ENCODE assay signal across 22 mouse cellular contexts in the genomic region with DNA sequence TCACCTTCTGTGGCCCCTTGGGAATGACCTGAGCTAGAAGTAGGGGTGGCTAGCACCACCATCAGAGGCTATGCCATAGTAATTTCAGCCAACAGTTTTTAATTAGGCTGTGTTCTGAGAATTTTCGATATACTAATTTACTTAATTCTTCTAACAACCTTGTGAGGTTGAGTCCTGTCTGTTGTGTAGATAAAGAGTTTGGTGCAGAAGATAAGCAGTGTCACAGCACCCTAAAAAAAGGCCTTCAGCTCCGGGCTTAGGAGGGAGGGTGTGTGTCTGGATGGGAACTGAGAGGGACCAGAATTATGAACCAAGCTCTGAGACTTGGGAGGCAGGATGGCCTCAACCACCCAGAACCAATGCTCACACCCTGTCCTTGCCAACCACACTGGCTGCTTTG. TPM values are rescaled to one million over a fixed set of nuclear protein-coding genes. Genes with fewer than 3 reads are reported as not detected.
DNase-seq lines count a peak whose midpoint lies in the region; ATAC-seq and TF ChIP-seq lines count a peak whose summit lies in the region.
"Had no signal": no experiment of that assay in that cellular context is flagged by ENCODE, and none has a peak within 500 bp of the region (broad histone marks: within the 10 kb centered on the region; RNA-seq: fewer than 3 reads in every experiment).

No protein-coding gene starts in this region.

- no peak overlapping the region for H3K4me2 ChIP-seq in heart, postnatal 0 days (ENCODE audit: low read depth, low read length)
- H3K4me2 ChIP-seq in myocyte (ENCODE audit: low read depth), result peak overlapping the region; percentile 99
- H3K4me2 ChIP-seq: embryonic facial prominence, embryonic 13.5 days; forebrain, embryonic 15.5 days; hindbrain, embryonic 14.5 days had no signal

- H3ac ChIP-seq in myocyte (ENCODE audit: control insufficient read depth, insufficient read length), result no peak overlapping the region

- ATAC-seq in erythroblast, adult 5-6 weeks (replicated peaks; ENCODE audit: low FRiP score, poor library complexity, severe bottlenecking), result no peak
- no peak for ATAC-seq in heart, postnatal 0 days (ENCODE audit: insufficient read depth, low read depth)
- peak; percentile 41; the same call in 1 of the 2 replicates for ATAC-seq in erythroid progenitor cell, adult 5-6 weeks (replicated peaks; ENCODE audit: low FRiP score, poor library complexity, severe bottlenecking)
- ATAC-seq: forebrain, embryonic 15.5 days; inflammation-experienced regulatory T-cells, adult 6 months; midbrain, embryonic 16.5 days had no signal

- no peaks in the 10 kb centered on the region for H3K27me3 ChIP-seq in erythroblast, embryonic 14.5 days (ENCODE audit: control insufficient read depth)
- no peaks in the 10 kb centered on the region for H3K27me3 ChIP-seq in heart, postnatal 0 days (ENCODE audit: control insufficient read depth, insufficient read depth, low read length)
- H3K27me3 ChIP-seq in myocyte (ENCODE audit: control insufficient read depth, insufficient read depth, insufficient read length), result no peaks in the 10 kb centered on the region
- H3K27me3 ChIP-seq: embryonic facial prominence, embryonic 13.5 days; forebrain, embryonic 15.5 days had no signal

- H3K9ac ChIP-seq in heart, postnatal 0 days (replicated peaks; ENCODE audit: low read depth, low read length), result no peak overlapping the region
- H3K9ac ChIP-seq: embryonic facial prominence, embryonic 13.5 days; forebrain, embryonic 15.5 days; hindbrain, embryonic 14.5 days had no signal

- no peak for DNase-seq in heart, postnatal 0 days (ENCODE audit: low spot score)
- no peak for DNase-seq in heart, adult 8-10 months (ENCODE audit: low spot score)
- no peak for DNase-seq in thymus, postnatal 25 days
- DNase-seq: cerebellum, adult 2 months; cerebellum, postnatal 25 days; embryo, embryonic 11 days; gastrocnemius, postnatal 25 days; right cerebral cortex, postnatal 4 days; thymus, postnatal 36 days had no signal

- WGBS in heart, postnatal 0 days, result 41% methylated on average over 2 of the region's 2 CpGs

- no peak for TF ChIP-seq CTCF in heart, postnatal 0 days (IDR thresholded peaks at IDR 0.05; ENCODE audit: low read depth)

- H3K4me3 ChIP-seq in erythroblast, embryonic 14.5 days (replicated peaks), result peak overlapping the region; percentile 75
- no peak overlapping the region for H3K4me3 ChIP-seq in heart, postnatal 0 days (ENCODE audit: low read depth, low read length)
- H3K4me3 ChIP-seq in myocyte, result peak overlapping the region; percentile 90
- H3K4me3 ChIP-seq: embryonic facial prominence, embryonic 13.5 days; forebrain, embryonic 15.5 days; limb, embryonic 10.5 days; midbrain, embryonic 10.5 days had no signal

- peak overlapping the region; percentile 67; the same call in 1 of the 2 replicates for H3K27ac ChIP-seq in heart, postnatal 0 days (ENCODE audit: low read depth)
- H3K27ac ChIP-seq: embryonic facial prominence, embryonic 13.5 days; forebrain, embryonic 15.5 days; hindbrain, embryonic 14.5 days; limb, embryonic 10.5 days; midbrain, embryonic 10.5 days had no signal

- TF ChIP-seq EP300 in heart, postnatal 0 days (IDR thresholded peaks at IDR 0.05; ENCODE audit: low read depth), result no peak

- TF ChIP-seq POLR2A in myocyte (IDR thresholded peaks at IDR 0.05; ENCODE audit: insufficient read length, low read depth), result peak; percentile 29

- peaks cover 82% of the 10 kb centered on the region for H3K79me2 ChIP-seq in myocyte (ENCODE audit: control insufficient read depth, insufficient read depth)

- H3K9me3 ChIP-seq in erythroblast, embryonic 14.5 days (ENCODE audit: control insufficient read depth, low read length), result no peaks in the 10 kb centered on the region
- H3K9me3 ChIP-seq in heart, postnatal 0 days (replicated peaks; ENCODE audit: control insufficient read depth, low read length), result no peaks in the 10 kb centered on the region
- H3K9me3 ChIP-seq: embryonic facial prominence, embryonic 13.5 days; forebrain, embryonic 15.5 days; limb, embryonic 10.5 days; midbrain, embryonic 10.5 days had no signal

- peaks cover 91% of the 10 kb centered on the region for H3K36me3 ChIP-seq in erythroblast, embryonic 14.5 days (ENCODE audit: control insufficient read depth)
- H3K36me3 ChIP-seq in heart, postnatal 0 days (replicated peaks; ENCODE audit: control insufficient read depth, insufficient read depth, low read length), result no peaks in the 10 kb centered on the region
- H3K36me3 ChIP-seq in myocyte (ENCODE audit: control insufficient read depth, insufficient read depth), result peaks cover 46% of the 10 kb centered on the region
- H3K36me3 ChIP-seq: embryonic facial prominence, embryonic 13.5 days; forebrain, embryonic 15.5 days; limb, embryonic 10.5 days; midbrain, embryonic 10.5 days had no signal

- peaks cover 93% of the 10 kb centered on the region for H3K4me1 ChIP-seq in erythroblast, embryonic 14.5 days (ENCODE audit: control insufficient read depth)
- H3K4me1 ChIP-seq in heart, postnatal 0 days (ENCODE audit: control insufficient read depth, insufficient read depth), result peaks cover 53% of the 10 kb centered on the region

TF ChIP-seq in myocyte, 11 proteins besides CTCF, POLR2A, EP300 and RAD21:
- TF ChIP-seq MYOD1 (IDR thresholded peaks at IDR 0.05; ENCODE audit: control insufficient read depth in 1 of 3, insufficient read length in 2 of 3, low read depth in 2 of 3) (no peak), POLR2AphosphoS2 (IDR thresholded peaks at IDR 0.05; ENCODE audit: insufficient read length, low read depth) (peak; percentile 47)

RNA-seq across cellular contexts. Expression of a gene that starts 4.3 kb away (rescaled TPM):
- 11.1 and 13.7 TPM in 2 replicates for polyA plus RNA-seq in erythroblast, embryonic 14.5 days (2012)
- 1.7 and 12.1 TPM in 2 replicates for total RNA-seq in erythroblast, adult 5-6 weeks (2015; ENCODE audit: low replicate concordance)
- 9.3 and 18.5 TPM in 2 replicates for total RNA-seq in erythroblast, adult 5-6 weeks (2017; ENCODE audit: low replicate concordance)
- 106 and 156 TPM in 2 replicates for total RNA-seq in heart, postnatal 0 days (2014; rRNA removed; ENCODE audit: low replicate concordance)
- 21.4 and 23.3 TPM in 2 replicates for polyA plus RNA-seq in heart, postnatal 0 days (2015; fragmentation: Nextera tagmentation; extraction: Ambion mirVana)
- total RNA-seq in heart, adult 8-10 months (2022), result 10 to 100 TPM; 34.9 to 43.8 (median 37.4) TPM
- total RNA-seq in erythroid progenitor cell, adult 5-6 weeks (2015; ENCODE audit: low replicate concordance), result 15.5 and 16.3 TPM in 2 replicates
- 9.4 and 12.6 TPM in 2 replicates for total RNA-seq in erythroid progenitor cell, adult 5-6 weeks (2017; ENCODE audit: low replicate concordance)
- polyA plus RNA-seq in myocyte (2012; fragmentation: generic; extraction: Trizol), result 557 TPM
- polyA plus RNA-seq: inflammation-experienced regulatory T-cells, adult 6 months had no signal

RNA-seq across cellular contexts. Expression of a gene that starts 44.2 kb away (rescaled TPM):
- 90.0 and 90.9 TPM in 2 replicates for polyA plus RNA-seq in erythroblast, embryonic 14.5 days (2012)
- 263 and 307 TPM in 2 replicates for total RNA-seq in erythroblast, adult 5-6 weeks (2015; ENCODE audit: low replicate concordance)
- 530 and 535 TPM in 2 replicates for total RNA-seq in erythroblast, adult 5-6 weeks (2017; ENCODE audit: low replicate concordance)
- total RNA-seq in heart, postnatal 0 days (2014; rRNA removed; ENCODE audit: low replicate concordance), result 16.3 and 27.4 TPM in 2 replicates
- 17.9 and 20.7 TPM in 2 replicates for polyA plus RNA-seq in heart, postnatal 0 days (2015; fragmentation: Nextera tagmentation; extraction: Ambion mirVana)
- 1 to 10 TPM; 6.3 to 8.1 (median 7.5) TPM for total RNA-seq in heart, adult 8-10 months (2022)
- total RNA-seq in erythroid progenitor cell, adult 5-6 weeks (2015; ENCODE audit: low replicate concordance), result 252 and 262 TPM in 2 replicates
- 345 and 413 TPM in 2 replicates for total RNA-seq in erythroid progenitor cell, adult 5-6 weeks (2017; ENCODE audit: low replicate concordance)
- 15.2 TPM for polyA plus RNA-seq in myocyte (2012; fragmentation: generic; extraction: Trizol)
- polyA plus RNA-seq: inflammation-experienced regulatory T-cells, adult 6 months had no signal

RNA-seq across cellular contexts. Expression of a gene that starts 44.3 kb away (rescaled TPM):
- not detected in 2 replicates for polyA plus RNA-seq in erythroblast, embryonic 14.5 days (2012)
- not detected in 2 replicates for total RNA-seq in erythroblast, adult 5-6 weeks (2015; ENCODE audit: low replicate concordance)
- not detected in 2 replicates for total RNA-seq in erythroblast, adult 5-6 weeks (2017; ENCODE audit: low replicate concordance)
- total RNA-seq in heart, postnatal 0 days (2014; rRNA removed; ENCODE audit: low replicate concordance), result not detected in 2 replicates
- polyA plus RNA-seq in heart, postnatal 0 days (2015; fragmentation: Nextera tagmentation; extraction: Ambion mirVana), result 0.26 and 0.33 TPM in 2 replicates
- total RNA-seq in heart, adult 8-10 months (2022), result under 1 TPM in 2 of 4 experiments, not detected in 2; 0.14 to 0.65 TPM
- total RNA-seq in erythroid progenitor cell, adult 5-6 weeks (2015; ENCODE audit: low replicate concordance), result not detected in 2 replicates
- not detected in 2 replicates for total RNA-seq in erythroid progenitor cell, adult 5-6 weeks (2017; ENCODE audit: low replicate concordance)
- polyA plus RNA-seq in myocyte (2012; fragmentation: generic; extraction: Trizol), result 6.6 TPM
- total RNA-seq: heart, postnatal 4 days; liver, adult 2 months had no signal

RNA-seq across cellular contexts. Expression of a gene that starts 55.8 kb away (rescaled TPM):
- polyA plus RNA-seq in erythroblast, embryonic 14.5 days (2012), result 1.3 and 1.5 TPM in 2 replicates
- 5.2 and 9.0 TPM in 2 replicates for total RNA-seq in erythroblast, adult 5-6 weeks (2015; ENCODE audit: low replicate concordance)
- 4.6 and 5.8 TPM in 2 replicates for total RNA-seq in erythroblast, adult 5-6 weeks (2017; ENCODE audit: low replicate concordance)
- total RNA-seq in heart, postnatal 0 days (2014; rRNA removed; ENCODE audit: low replicate concordance), result 15.9 and 22.0 TPM in 2 replicates
- polyA plus RNA-seq in heart, postnatal 0 days (2015; fragmentation: Nextera tagmentation; extraction: Ambion mirVana), result 11.4 and 13.1 TPM in 2 replicates
- 1 to 10 TPM; 4.6 to 6.0 (median 5.1) TPM for total RNA-seq in heart, adult 8-10 months (2022)
- 3.6 and 5.4 TPM in 2 replicates for total RNA-seq in erythroid progenitor cell, adult 5-6 weeks (2015; ENCODE audit: low replicate concordance)
- total RNA-seq in erythroid progenitor cell, adult 5-6 weeks (2017; ENCODE audit: low replicate concordance), result 2.2 and 5.1 TPM in 2 replicates
- 157 TPM for polyA plus RNA-seq in myocyte (2012; fragmentation: generic; extraction: Trizol)
